Mouse (Mus musculus) lung, postnatal 10 days (tissue): Measurements from ENCODE around the gene Lect2.
A peak's percentile ranks its signal among the peaks of the same experiment; 100 is the strongest.

ENCODE experiments used
- DNase-seq: peaks from one replicate; pipeline ENCODE4 v3.0.0; 2021

Lect2 gene

GRCm38 (mm10) chr13:56548401-56548800 is at the start of gene Lect2:
TSS of gene Lect2 (minus strand) at chr13:56548502.
- no peak for DNase-seq

- DNase-seq, result no peak
These were observed 49.0 kb upstream of the Lect2 start for GRCm38 (mm10) chr13:56597296-56597695.

GRCm38 (mm10) chr13:56595246-56595645 is 46.9 kb upstream of the Lect2 start:
- DNase-seq, result no peak

GRCm38 (mm10) chr13:56593961-56594391 is 45.7 kb upstream of the Lect2 start:
- no peak for DNase-seq

GRCm38 (mm10) chr13:56593196-56593595 is 44.9 kb upstream of the Lect2 start:
- no peak for DNase-seq

- DNase-seq, result no peak
These were observed 43.6 kb upstream of the Lect2 start for GRCm38 (mm10) chr13:56591939-56592338.

DNA sequence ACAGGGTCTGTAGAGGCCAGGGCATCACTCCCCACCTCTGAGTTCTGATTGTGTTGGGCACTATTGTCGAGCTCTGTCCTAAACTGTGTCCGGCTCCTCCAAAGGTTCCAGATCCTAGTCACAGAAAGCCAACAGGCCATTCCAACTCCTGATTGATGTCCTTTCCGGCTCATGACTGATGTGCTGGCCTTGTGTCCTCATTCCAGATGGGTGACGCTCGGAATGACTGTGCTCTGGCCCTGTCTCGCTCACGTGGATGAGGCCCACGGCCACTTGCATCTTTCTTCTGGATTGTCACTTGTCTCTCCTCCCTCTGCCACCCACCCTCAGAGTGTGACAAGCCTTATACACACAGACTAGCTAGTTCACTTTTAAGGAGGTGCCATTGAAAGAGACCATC is 42.9 kb upstream of the Lect2 start:
- DNase-seq, result peak; percentile 70

- DNase-seq, result peak; percentile 74
These were observed 41.9 kb upstream of the Lect2 start for GRCm38 (mm10) chr13:56590202-56590601.

- peak; percentile 83 for DNase-seq
These were observed 40.3 kb upstream of the Lect2 start for GRCm38 (mm10) chr13:56588454-56589117.

DNA sequence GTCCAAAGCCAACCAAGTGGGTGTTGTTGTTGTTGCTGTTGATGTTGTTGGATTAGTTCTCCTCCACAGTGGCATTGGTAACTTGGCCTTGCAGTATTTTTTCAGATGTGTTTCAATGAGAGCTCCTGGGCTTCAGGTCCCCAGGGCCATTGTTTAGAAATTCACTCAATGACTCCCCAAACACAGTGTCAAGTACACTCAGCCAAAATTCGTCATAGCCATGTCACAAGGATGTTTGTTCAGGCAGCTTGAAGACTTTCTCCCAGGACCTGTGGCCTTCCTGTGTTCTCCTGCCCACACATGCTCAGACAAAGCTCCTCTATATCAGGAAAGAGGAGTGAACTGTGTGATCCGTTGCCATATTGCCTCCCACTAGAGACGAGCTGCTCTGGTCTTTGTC is 37.7 kb upstream of the Lect2 start:
- peak; percentile 55 for DNase-seq

- DNase-seq, result no peak
These were observed 34.4 kb upstream of the Lect2 start for GRCm38 (mm10) chr13:56582720-56583119.

DNA sequence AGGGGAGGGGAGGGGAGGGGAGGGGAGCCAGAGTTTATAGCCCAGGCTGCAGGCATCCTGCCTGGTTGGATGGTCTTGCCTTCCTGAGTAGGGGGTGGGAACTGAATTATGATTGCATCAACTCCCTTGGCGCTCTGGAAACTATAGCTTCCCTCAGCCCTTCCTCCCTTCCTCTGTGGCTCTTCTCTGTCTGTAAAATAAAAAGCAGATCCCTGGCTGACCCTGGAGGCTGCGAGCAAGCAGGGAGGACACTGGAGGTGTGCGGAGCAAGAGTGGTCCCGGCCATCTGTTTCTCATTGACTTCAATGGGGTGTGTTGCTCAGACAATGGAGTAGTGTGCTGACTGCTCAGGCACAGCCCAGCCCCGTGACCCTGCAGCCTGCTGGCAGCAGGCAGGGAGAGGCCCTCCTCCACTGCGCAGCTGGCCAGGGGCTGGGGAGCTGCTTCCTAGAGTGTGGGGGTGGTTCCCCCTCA is 33.7 kb upstream of the Lect2 start:
- DNase-seq, result peak; percentile 68

DNA sequence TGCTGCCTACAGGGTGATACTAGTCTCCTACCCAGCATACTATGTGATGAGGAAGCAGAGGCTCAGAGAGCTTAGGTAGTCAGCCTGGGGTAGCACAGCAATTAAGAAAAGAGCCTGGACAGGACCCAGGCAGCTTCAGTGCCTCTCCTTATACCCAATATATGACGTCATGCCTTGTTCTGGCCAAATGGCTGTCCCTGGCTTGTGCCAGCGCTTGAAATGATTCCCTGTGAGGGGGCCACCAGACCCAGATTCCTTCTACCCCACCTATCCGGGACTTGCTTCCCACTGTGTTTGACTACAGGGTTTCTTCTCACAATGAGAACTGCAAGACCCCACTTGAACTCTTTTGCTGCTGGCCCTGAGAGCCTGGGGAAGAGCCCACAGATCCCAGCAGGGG is 33.2 kb upstream of the Lect2 start:
- DNase-seq, result peak; percentile 44

DNA sequence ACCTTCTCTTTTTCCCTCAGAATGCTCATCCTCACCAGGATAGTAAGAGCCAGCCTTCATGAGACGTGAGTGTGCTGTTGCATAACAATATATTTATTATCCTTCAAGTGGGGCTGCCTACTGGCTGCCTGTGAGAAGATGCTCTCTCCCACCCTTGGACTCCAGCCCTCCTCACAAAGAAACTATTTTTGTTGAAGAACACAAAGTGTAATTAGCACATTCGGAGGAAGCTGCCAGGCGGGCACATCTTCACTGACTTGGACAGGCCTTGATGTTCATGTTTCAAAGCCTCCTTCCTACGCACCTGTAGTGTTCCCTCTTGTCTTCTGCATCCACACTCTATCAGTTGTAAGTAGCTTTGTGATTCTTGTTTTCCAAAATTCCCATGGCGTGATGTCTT is 32.1 kb upstream of the Lect2 start:
- no peak for DNase-seq

GRCm38 (mm10) chr13:56578097-56578496 is 29.8 kb upstream of the Lect2 start:
- DNase-seq, result no peak

GRCm38 (mm10) chr13:56575701-56576321 is 27.5 kb upstream of the Lect2 start:
- DNase-seq, result peak; percentile 89

DNA sequence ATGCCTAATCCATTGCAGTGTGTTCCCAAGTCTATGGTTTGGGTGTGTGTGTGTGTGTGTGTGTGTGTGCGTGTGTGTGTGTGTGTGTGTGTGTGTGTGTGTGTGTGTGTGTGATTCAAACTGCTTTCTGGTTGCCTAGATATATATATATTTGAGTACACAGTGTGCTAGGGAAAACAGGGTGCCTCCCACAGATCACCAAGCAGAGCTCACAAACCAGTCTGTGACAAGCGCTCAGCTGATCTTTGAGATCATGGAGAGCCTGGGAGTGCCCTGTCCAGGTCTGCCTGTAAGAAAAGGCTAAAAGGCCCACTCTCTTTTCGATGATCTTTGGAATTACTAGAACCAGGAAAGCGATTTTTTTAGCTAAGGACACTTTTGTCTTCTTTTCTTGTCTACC is 26.8 kb upstream of the Lect2 start:
- no peak for DNase-seq

GRCm38 (mm10) chr13:56571645-56572044 is 23.3 kb upstream of the Lect2 start:
- no peak for DNase-seq

GRCm38 (mm10) chr13:56566336-56566735 is 18.0 kb upstream of the Lect2 start:
- DNase-seq, result peak; percentile 20

- peak; percentile 74 for DNase-seq
These were observed 14.8 kb upstream of the Lect2 start for GRCm38 (mm10) chr13:56563075-56563474.

GRCm38 (mm10) chr13:56561129-56561528 is 12.8 kb upstream of the Lect2 start:
- DNase-seq, result no peak

DNA sequence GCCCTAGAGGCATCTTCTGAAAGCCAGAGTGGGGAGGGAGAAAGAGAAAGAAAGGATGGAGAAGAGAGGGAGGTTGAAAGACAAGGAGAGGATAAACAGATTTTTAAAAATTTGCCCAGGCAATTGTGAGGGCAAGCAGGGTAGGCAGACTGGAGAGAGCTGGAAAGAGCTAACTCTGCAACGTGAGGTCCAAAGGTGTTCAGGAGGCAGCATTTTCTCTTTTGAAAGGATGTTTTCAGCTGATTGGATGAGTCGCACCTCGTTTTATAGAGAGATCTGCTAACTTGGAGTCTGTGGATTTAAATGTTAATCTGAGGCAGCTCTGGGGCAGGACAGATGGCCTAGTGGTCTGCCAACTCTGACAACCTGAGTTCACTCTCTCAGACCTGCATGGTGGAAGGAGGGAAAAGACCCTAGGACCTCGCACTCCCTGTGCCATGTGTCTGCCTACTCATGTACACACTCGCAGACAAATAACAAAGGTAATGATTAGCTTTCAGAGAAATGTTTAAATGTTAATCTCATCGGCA is 11.6 kb upstream of the Lect2 start:
- DNase-seq, result no peak

- no peak for DNase-seq
These were observed 10.5 kb upstream of the Lect2 start for GRCm38 (mm10) chr13:56558811-56559210.

DNA sequence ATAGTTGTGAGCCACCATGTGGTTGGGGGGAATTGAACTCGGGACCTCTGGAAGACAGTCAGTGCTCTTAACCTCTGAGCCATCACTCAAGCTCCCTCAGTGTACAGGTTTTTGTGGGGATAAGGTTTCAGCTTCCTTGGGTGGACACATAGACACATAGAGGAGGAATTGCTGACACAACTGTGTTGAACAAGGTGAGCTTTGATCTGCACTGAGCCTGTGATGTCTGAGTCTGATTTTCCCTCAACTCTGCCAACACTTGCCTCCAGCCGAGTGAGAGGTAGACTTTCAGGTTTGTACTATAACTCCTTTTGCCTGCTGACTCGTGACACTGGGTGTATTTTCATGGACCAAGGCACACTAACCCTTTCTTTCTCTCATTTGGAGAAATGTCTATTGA is 8.4 kb upstream of the Lect2 start:
- no peak for DNase-seq
